Mouse (Mus musculus) forebrain, embryonic 14.5 days (tissue): Measurements from ENCODE around the gene Inhbc. TPM values are rescaled to one million over a fixed set of nuclear protein-coding genes. Genes with fewer than 3 reads are reported as not detected.

Experiments used
- ATAC-seq: fragments of 200-750 bp; cut with Nextera tagmentation; 2 replicates; pipeline ENCODE4 v1.8.0; 2017; ENCODE audit warnings: mild to moderate bottlenecking, moderate library complexity
- DNase-seq: peaks from one replicate; pipeline ENCODE4 v3.0.0-alpha.2; 2015; ENCODE audit warnings: low spot score
- H3K27ac ChIP-seq: fragments of 300-500 bp; sonication (generic); 2 replicates; pipeline ENCODE4 v1.5.1; 2014; ENCODE audit warnings: low read depth, mild to moderate bottlenecking, control low read depth, low read length, moderate library complexity
- H3K27me3 ChIP-seq: fragments of 300-500 bp; sonication (generic); replicated peaks from 2 replicates; pipeline ENCODE4 v1.6.1; 2014; ENCODE audit warnings: low read length, control low read depth, mixed read lengths; ENCODE audit not compliant: control insufficient read depth, insufficient read depth
- H3K36me3 ChIP-seq: fragments of 300-500 bp; sonication (generic); 2 replicates; pipeline ENCODE4 v1.6.1; 2014; ENCODE audit warnings: low read length, control low read depth; ENCODE audit not compliant: control insufficient read depth, insufficient read depth
- H3K4me1 ChIP-seq: fragments of 300-500 bp; sonication (generic); 2 replicates; pipeline ENCODE4 v1.6.1; 2014; ENCODE audit warnings: antibody characterized with exemption, low read length, control low read depth; ENCODE audit not compliant: control insufficient read depth, insufficient read depth
- H3K4me2 ChIP-seq: fragments of 300-500 bp; sonication (generic); 2 replicates; pipeline ENCODE4 v1.6.1; 2014; ENCODE audit warnings: mild to moderate bottlenecking, control low read depth, low read length
- H3K4me3 ChIP-seq: fragments of 300-500 bp; sonication (generic); 2 replicates; pipeline ENCODE4 v1.5.1; 2014; ENCODE audit warnings: low read depth, low read length, control low read depth
- H3K9ac ChIP-seq: fragments of 300-500 bp; sonication (generic); 2 replicates; pipeline ENCODE4 v1.6.1; 2014; ENCODE audit warnings: mild to moderate bottlenecking, low read length, control low read depth, moderate library complexity
- H3K9me3 ChIP-seq: fragments of 300-500 bp; sonication (generic); replicated peaks from 2 replicates; pipeline ENCODE4 v1.6.1; 2016; ENCODE audit warnings: low read length, control low read depth, mixed read lengths; ENCODE audit not compliant: control insufficient read depth
- WGBS: fragments of 180-500 bp; shearing (Covaris S2); extraction: QIAGEN DNeasy Blood & Tissue Kit; methylation state at CpG from one replicate; pipeline ENCODE4 v1.1.7; 2014; 5-methylcytosine and 5-hydroxymethylcytosine counted together
- polyA plus RNA-seq: library from polyadenylated mRNA; unstranded; fragments of >200 nt; fragmentation: Nextera tagmentation; extraction: Ambion mirVana; gene quantifications from 2 replicates; pipeline ENCODE4 v1.2.1, GENCODE M21; 2014

The Inhbc gene
- polyA plus RNA-seq, 1 experiment from 2014 or later, result not detected

DNA sequence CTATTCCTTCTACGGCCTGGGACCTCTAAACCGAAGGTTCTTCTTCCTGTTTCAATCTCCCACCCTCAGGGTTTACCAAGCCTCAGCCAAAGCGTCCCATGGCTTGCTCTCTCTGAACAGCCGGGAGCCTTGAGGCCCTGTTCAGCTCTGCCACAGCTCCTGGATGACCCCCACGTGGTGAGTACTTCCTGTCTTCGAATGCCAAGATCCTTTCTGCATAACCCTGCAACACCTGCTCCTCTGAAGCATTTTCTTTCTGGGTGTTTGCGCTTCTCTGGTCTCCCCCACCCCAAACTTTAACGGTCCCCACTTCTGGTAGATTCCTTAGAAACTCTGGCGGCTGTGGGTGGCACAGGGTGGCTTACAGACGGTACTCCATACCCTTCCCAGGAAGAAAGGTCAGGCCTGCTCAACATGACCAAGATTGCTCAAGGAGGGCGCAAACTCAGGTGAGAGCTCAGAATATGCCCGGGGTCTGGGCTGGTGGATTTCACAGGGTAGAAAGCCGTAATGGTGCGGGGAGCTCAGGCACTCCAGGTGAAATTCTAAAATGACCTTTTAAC lies 44.7 kb downstream of the Inhbc start:
- ATAC-seq (no peak), DNase-seq (no peak)
- Histone ChIP-seq H3K9me3 (no peaks in the 10 kb centered on the region), H3K9ac (no peak overlapping the region), H3K27ac (no peak overlapping the region), H3K36me3 (no peaks in the 10 kb centered on the region), H3K27me3 (peaks cover 55% of the 10 kb centered on the region), H3K4me2 (no peak overlapping the region), H3K4me3 (no peak overlapping the region), H3K4me1 (peaks cover 7% of the 10 kb centered on the region; the same call in 1 of the 2 replicates)
- 35% methylated on average over 14 of the region's 14 CpGs for WGBS

DNA sequence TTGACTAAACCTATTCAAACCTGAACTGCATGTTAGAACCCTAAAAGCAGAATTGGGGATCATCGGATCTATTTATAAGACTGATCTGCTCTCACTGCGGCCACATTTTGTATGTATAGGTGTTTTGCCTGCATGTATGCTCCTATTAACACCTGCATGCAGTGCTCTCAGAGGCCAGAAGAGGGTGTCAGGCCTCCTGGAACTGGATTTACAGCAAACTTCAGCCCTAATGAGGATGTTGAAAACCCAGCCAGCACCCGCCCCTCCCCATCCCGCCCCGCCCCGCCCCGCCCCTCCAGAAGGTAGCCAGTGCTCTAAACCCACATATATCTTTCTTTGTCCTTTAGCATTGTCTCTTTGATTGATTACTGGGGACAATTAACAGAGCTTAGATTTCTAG lies 45.7 kb downstream of the Inhbc start:
- WGBS, result 15% methylated on average over 7 of the region's 7 CpGs
- Histone ChIP-seq H3K4me2 (no peak overlapping the region), H3K27me3 (peaks cover 49% of the 10 kb centered on the region), H3K9me3 (no peaks in the 10 kb centered on the region), H3K27ac (no peak overlapping the region), H3K36me3 (no peaks in the 10 kb centered on the region), H3K4me1 (peaks cover 7% of the 10 kb centered on the region; the same call in 1 of the 2 replicates), H3K4me3 (no peak overlapping the region), H3K9ac (no peak overlapping the region)
- DNase-seq, result peak; percentile 51
- peak; percentile 23; the same call in 1 of the 2 replicates for ATAC-seq

DNA sequence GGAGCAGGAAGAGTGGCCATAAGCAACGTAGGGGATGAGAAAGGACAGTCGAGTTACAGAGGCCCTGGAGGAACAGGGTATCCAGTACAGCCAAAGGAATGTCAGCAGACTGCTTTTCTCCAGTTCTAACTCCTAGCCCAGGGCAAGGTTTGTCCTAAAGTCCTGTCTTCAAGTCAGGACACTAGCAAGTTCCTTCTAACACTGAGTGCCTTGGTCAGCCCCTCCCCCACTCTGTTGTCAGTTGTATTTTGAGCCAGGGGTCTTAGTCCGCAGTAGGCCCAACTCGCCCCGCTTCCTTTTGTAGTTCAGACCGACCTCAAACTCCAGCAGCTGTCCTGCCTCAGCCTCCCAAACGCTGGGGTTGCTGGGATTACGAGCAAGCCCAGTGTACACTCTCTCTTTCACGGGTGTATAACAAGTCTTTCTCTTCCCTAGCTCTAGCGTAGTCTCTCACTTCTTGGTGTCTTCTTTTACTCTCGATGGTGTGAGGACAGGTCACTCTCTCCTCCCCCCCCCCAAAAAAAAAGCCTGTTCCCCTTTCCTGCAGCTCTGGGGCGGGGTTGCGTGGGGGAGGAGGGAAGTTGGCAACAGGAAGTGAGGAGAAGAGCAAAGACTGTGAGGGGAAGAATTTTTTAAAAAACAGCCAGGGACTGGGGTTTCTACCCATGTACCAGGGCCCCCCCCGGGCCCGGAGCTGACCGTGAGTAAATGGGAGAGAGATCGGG lies 46.9 kb downstream of the Inhbc start:
- WGBS, result 80% methylated on average over 15 of the region's 17 CpGs
- peaks cover 40% of the 10 kb centered on the region for H3K27me3 ChIP-seq
- no peak overlapping the region for H3K4me3 ChIP-seq
- no peak overlapping the region for H3K4me2 ChIP-seq
- no peak overlapping the region for H3K9ac ChIP-seq
- ATAC-seq, result no peak
- no peaks in the 10 kb centered on the region for H3K9me3 ChIP-seq
- H3K4me1 ChIP-seq, result peaks cover 7% of the 10 kb centered on the region; the same call in 1 of the 2 replicates
- H3K27ac ChIP-seq, result no peak overlapping the region
- DNase-seq, result no peak
- H3K36me3 ChIP-seq, result no peaks in the 10 kb centered on the region

DNA sequence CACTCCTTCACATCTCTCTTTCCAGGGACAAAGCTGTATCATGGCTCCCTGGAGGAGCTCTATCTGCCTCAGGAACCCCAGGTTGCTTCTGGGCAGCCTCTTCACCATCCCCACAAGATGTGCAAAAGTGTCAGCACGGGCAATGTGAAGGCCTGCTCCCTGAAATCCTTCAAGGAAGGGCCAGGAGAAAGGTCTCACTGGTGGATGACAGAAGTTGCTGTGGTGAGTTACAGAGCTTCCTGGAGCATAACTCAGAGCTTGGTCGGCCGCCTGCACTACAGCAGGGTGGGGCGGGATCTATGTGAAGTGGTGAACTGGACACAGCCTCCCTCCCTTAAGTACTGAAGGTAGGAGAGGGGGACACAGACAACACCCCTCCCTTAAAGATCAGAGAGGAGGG lies 47.6 kb downstream of the Inhbc start:
- no peak for ATAC-seq
- H3K27ac ChIP-seq, result no peak overlapping the region
- H3K4me1 ChIP-seq, result peaks cover 7% of the 10 kb centered on the region; the same call in 1 of the 2 replicates
- no peak overlapping the region for H3K4me2 ChIP-seq
- no peak overlapping the region for H3K9ac ChIP-seq
- 81% methylated on average over 4 of the region's 4 CpGs for WGBS
- H3K9me3 ChIP-seq, result no peaks in the 10 kb centered on the region
- peaks cover 34% of the 10 kb centered on the region for H3K27me3 ChIP-seq
- no peak overlapping the region for H3K4me3 ChIP-seq
- no peaks in the 10 kb centered on the region for H3K36me3 ChIP-seq
- DNase-seq, result no peak

DNA sequence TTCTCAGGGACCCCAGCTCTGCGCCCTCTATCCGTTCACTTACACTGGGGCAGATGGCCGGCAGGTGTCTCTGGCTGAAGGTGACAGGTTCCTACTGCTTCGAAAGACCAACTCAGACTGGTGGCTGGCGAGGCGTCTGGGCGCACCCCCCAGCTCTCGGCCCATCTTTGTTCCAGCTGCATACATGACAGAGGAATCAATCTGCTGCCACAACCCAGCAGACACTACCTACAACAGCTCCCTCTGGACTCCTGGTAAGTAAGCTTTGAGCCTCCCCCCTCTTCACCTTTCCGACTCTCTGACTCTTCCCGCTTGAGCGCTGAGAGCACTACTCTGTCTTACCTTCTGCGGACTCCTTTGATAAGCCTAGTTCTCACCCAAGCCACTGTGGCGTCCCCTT lies 48.1 kb downstream of the Inhbc start:
- Histone ChIP-seq H3K36me3 (no peaks in the 10 kb centered on the region), H3K4me2 (no peak overlapping the region), H3K27me3 (peaks cover 29% of the 10 kb centered on the region), H3K4me3 (no peak overlapping the region), H3K27ac (no peak overlapping the region), H3K9ac (no peak overlapping the region), H3K9me3 (no peaks in the 10 kb centered on the region), H3K4me1 (peaks cover 7% of the 10 kb centered on the region; the same call in 1 of the 2 replicates)
- DNase-seq, result no peak
- 63% methylated on average over 13 of the region's 13 CpGs for WGBS
- no peak for ATAC-seq

DNA sequence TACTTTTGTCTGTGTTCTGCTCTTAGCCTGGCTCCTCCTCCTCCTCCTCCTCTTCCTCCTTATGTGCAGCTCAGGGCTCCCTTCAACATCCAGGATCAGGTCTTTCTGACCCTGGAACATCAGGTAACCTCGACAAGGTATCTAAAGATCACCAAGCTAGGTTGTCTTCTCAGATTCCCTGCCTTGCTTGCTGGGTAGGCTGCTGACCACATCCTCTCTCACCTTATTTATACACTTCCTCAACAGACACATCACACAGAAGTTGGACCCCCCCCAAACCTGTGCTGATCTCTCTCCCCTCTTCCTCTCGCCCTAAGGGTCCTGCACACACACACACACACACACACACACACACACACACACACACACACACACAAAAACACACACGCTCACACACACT lies 48.6 kb downstream of the Inhbc start, which contains the start of gene Arhgap9:
TSS of gene Arhgap9 (plus strand) at position 344 of the 400 bp plus-strand sequence.
- no peak within 1 kb of the TSS for H3K9ac ChIP-seq
- no peak for ATAC-seq
- H3K4me1 ChIP-seq, result peaks cover 5% of the 10 kb centered on the region; the same call in 1 of the 2 replicates
- H3K36me3 ChIP-seq, result no peaks in the 10 kb centered on the region
- DNase-seq, result no peak
- no peak within 1 kb of the TSS for H3K27ac ChIP-seq
- H3K4me2 ChIP-seq, result no peak within 1 kb of the TSS
- H3K27me3 ChIP-seq, result peaks cover 24% of the 10 kb centered on the region
- no peak within 1 kb of the TSS for H3K4me3 ChIP-seq
- no peaks in the 10 kb centered on the region for H3K9me3 ChIP-seq
- 80% methylated on average over 3 of the region's 3 CpGs for WGBS

DNA sequence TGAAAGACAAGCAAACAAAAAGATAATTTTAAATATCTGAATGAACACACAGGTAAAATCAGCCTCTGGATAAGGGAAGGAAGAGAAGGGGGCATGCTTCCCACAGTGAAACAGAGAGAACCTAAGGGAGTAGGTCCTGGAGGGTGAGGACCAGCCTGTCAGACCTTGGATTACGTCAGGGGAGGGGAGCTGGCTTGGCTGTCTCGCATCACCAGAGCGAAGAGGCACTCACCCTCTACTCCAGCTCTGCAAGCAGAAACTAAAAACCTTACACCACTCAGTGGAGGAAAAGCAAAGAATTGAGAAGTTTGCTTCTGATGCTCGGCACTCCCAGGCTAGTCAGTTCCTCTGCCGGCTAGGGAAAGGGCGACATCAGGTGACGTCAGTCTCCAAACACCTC lies 50.3 kb downstream of the Inhbc start:
- H3K4me1 ChIP-seq, result no peaks in the 10 kb centered on the region
- H3K9me3 ChIP-seq, result no peaks in the 10 kb centered on the region
- ATAC-seq, result no peak
- WGBS, result 79% methylated on average over 7 of the region's 7 CpGs
- no peaks in the 10 kb centered on the region for H3K36me3 ChIP-seq
- DNase-seq, result no peak
- peaks cover 8% of the 10 kb centered on the region for H3K27me3 ChIP-seq
- H3K9ac ChIP-seq, result no peak overlapping the region
- H3K27ac ChIP-seq, result no peak overlapping the region
- H3K4me2 ChIP-seq, result no peak overlapping the region
- H3K4me3 ChIP-seq, result no peak overlapping the region

DNA sequence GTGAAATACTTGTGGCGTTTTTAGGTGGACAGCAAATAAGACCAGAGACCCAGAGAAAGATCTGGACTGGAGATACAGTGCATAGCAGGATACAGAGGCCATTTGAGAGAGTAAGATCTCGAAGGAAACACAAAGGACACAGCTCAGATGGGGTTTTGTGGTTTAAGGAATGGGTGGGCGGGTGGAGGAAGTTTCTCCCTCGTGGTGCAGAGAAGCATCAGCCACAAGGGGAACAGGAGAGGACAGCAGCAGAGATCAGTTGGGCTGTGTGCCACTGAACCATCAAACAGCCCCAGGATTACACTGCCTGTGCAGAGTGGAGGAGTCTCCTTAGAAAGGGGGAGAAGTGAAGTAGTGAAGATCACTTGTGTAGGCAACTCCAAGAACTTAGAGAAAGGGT lies 52.2 kb downstream of the Inhbc start:
- WGBS, result 43% methylated on average over 4 of the region's 4 CpGs
- Histone ChIP-seq H3K36me3 (no peaks in the 10 kb centered on the region), H3K9ac (no peak overlapping the region), H3K27ac (no peak overlapping the region), H3K4me2 (no peak overlapping the region), H3K9me3 (no peaks in the 10 kb centered on the region), H3K4me3 (no peak overlapping the region), H3K4me1 (no peaks in the 10 kb centered on the region), H3K27me3 (no peaks in the 10 kb centered on the region)
- DNase-seq, result no peak
- no peak for ATAC-seq

DNA sequence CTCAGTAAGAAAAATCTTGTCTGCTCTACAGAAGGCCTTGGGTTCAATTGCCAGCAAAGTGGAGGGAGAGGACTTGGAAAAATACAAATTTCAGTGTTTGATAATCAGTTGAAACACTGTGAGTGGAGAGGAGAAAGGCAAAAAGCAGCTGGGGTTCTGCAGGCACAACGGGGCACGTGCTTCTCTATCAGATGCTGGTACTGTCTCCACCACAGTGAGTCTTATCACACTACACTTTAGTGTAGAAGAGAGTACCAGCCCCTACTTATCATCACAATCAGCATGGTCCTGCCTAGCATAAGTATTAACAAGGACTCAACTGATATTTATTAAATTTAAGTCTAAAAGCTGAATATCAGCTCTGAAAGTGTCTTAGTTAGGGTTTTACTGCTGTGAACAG lies 53.0 kb downstream of the Inhbc start:
- no peak overlapping the region for H3K4me3 ChIP-seq
- DNase-seq (no peak), ATAC-seq (no peak)
- no peak overlapping the region for H3K27ac ChIP-seq
- H3K4me2 ChIP-seq, result no peak overlapping the region
- 77% methylated on average over 2 of the region's 2 CpGs for WGBS
- no peaks in the 10 kb centered on the region for H3K36me3 ChIP-seq
- no peaks in the 10 kb centered on the region for H3K4me1 ChIP-seq
- no peak overlapping the region for H3K9ac ChIP-seq
- H3K27me3 ChIP-seq, result no peaks in the 10 kb centered on the region
- no peaks in the 10 kb centered on the region for H3K9me3 ChIP-seq
